Mouse (Mus musculus) ES-E14 (cell line): Measurements from ENCODE around the gene Apoc4.

Experiments
- HCFC1 ChIP-seq: IDR thresholded peaks from 2 replicates; pipeline ENCODE4 v1.6.1; 2012; ENCODE audit warnings: low read length, inconsistent platforms, borderline replicate concordance; ENCODE audit not compliant: insufficient read depth
- MAFK ChIP-seq: IDR thresholded peaks from 2 replicates; pipeline ENCODE4 v1.6.1; 2014; ENCODE audit warnings: mild to moderate bottlenecking, low read depth, low read length, inconsistent platforms; ENCODE audit not compliant: insufficient read depth
- ZC3H11A ChIP-seq: IDR thresholded peaks from 2 replicates; pipeline ENCODE4 v1.6.1; 2012; ENCODE audit warnings: low read depth, mild to moderate bottlenecking, inconsistent platforms, low read length, borderline replicate concordance
- ZNF384 ChIP-seq: IDR thresholded peaks from 2 replicates; pipeline ENCODE4 v1.6.1; 2012; ENCODE audit warnings: low read depth, low read length, inconsistent platforms

DNA sequence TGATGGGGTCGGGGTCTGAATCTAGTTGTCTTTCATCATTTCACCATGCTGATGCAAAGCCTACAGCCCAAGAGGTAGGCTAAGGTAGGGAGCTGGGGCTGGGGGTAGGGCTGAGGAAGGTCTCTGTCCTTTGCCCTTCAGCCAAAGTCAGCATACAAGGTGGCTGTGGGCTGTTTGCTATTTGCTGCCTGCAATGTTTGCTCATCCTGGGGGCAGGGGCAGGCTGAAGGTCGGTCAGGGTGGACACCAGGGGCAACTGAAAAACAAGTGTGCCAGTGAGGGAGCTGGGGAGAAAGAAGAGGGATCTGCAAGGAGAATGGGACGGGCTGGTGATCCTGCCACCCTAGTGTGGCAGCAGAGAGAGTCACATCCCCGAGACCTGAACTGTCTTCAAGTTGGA, 4.1 kb upstream of the Apoc4 start:
- no peak for TF ChIP-seq ZNF384
- TF ChIP-seq ZC3H11A = no peak
- TF ChIP-seq HCFC1 = no peak
- TF ChIP-seq MAFK = no peak
